Mouse (Mus musculus) lung, adult 2 months (tissue): ENCODE results near the gene Otud7b.
"Not testable (repeated sequence)": the region's sequence is repeated elsewhere in the genome, so short reads cannot be mapped to it uniquely, and the experiment has no call there.

Experiments used
- CTCF ChIP-seq: fragments of 200-500 bp; IDR thresholded peaks from 2 replicates; pipeline ENCODE4 v1.5.1; 2011; ENCODE audit warnings: mild to moderate bottlenecking, low read length, control low read depth; ENCODE audit not compliant: insufficient read depth
- POLR2A ChIP-seq: fragments of 200-500 bp; IDR thresholded peaks from 2 replicates; pipeline ENCODE4 v1.6.1; 2011; ENCODE audit warnings: low read depth, mild to moderate bottlenecking, control low read depth, low read length, borderline replicate concordance; ENCODE audit errors: extremely low read depth

GRCm38 (mm10) chr3:96198601-96199251, 94.4 kb downstream of the Otud7b start:
- TF ChIP-seq CTCF, POLR2A: not testable (repeated sequence)
